Mouse (Mus musculus) lung, embryonic 16.5 days (tissue): ENCODE measurements around the gene Myoz2. TPM values are rescaled to one million over a fixed set of nuclear protein-coding genes. Genes with fewer than 3 reads are reported as not detected.

Experiments used
- ATAC-seq: fragments of 200-750 bp; cut with Nextera tagmentation; 2 replicates; pipeline ENCODE4 v1.8.0; 2017; ENCODE audit warnings: low read depth, mild to moderate bottlenecking, moderate library complexity
- H3K27ac ChIP-seq: fragments of 300-500 bp; sonication (generic); 2 replicates; pipeline ENCODE4 v1.5.1; 2014; ENCODE audit warnings: mild to moderate bottlenecking, control low read depth, low read length
- H3K27me3 ChIP-seq: fragments of 300-500 bp; sonication (generic); 2 replicates; pipeline ENCODE4 v1.6.1; 2014; ENCODE audit warnings: low read depth, low read length, mixed read lengths; ENCODE audit not compliant: control insufficient read depth, insufficient read depth
- H3K36me3 ChIP-seq: fragments of 300-500 bp; sonication (generic); 2 replicates; pipeline ENCODE4 v1.6.1; 2014; ENCODE audit warnings: low read length; ENCODE audit not compliant: control insufficient read depth, insufficient read depth
- H3K4me1 ChIP-seq: fragments of 300-500 bp; sonication (generic); replicated peaks from 2 replicates; pipeline ENCODE4 v1.6.1; 2014; ENCODE audit warnings: low read length, mixed read lengths; ENCODE audit not compliant: control insufficient read depth, insufficient read depth
- H3K4me2 ChIP-seq: fragments of 300-500 bp; sonication (generic); 2 replicates; pipeline ENCODE4 v1.6.1; 2014; ENCODE audit warnings: low read depth, low read length, control low read depth
- H3K4me3 ChIP-seq: fragments of 300-500 bp; sonication (generic); 2 replicates; pipeline ENCODE4 v1.5.1; 2014; ENCODE audit warnings: mild to moderate bottlenecking, low read length, control low read depth
- H3K9ac ChIP-seq: fragments of 300-500 bp; sonication (generic); 2 replicates; pipeline ENCODE4 v1.6.1; 2014; ENCODE audit warnings: low read length, control low read depth
- H3K9me3 ChIP-seq: fragments of 300-500 bp; sonication (generic); 2 replicates; pipeline ENCODE4 v1.6.1; 2016; ENCODE audit warnings: low read length; ENCODE audit not compliant: control insufficient read depth
- WGBS: fragments of 180-500 bp; shearing (Covaris S2); extraction: QIAGEN DNeasy Blood & Tissue Kit; methylation state at CpG from one replicate; pipeline ENCODE4 v1.1.7; 2014; 5-methylcytosine and 5-hydroxymethylcytosine counted together
- polyA plus RNA-seq: library from polyadenylated mRNA; unstranded; fragments of >200 nt; fragmentation: Nextera tagmentation; extraction: Ambion mirVana; gene quantifications from 2 replicates; pipeline ENCODE4 v1.2.1, GENCODE M21; 2015

Gene Myoz2
- 6.6 and 8.4 TPM in 2 replicates for polyA plus RNA-seq

GRCm38 (mm10) chr3:123034752-123035151, at the start of gene Myoz2:
TSS of gene Myoz2 (minus strand) at chr3:123035015.
- Histone ChIP-seq H3K4me2 (no peak within 1 kb of the TSS), H3K9me3 (no peaks in the 10 kb centered on the region), H3K9ac (no peak within 1 kb of the TSS), H3K4me3 (no peak within 1 kb of the TSS), H3K27me3 (no peaks in the 10 kb centered on the region), H3K27ac (no peak within 1 kb of the TSS), H3K4me1 (no peaks in the 10 kb centered on the region), H3K36me3 (no peaks in the 10 kb centered on the region)
- 85% methylated on average over 7 of the region's 7 CpGs for WGBS
- no peak for ATAC-seq

- Histone ChIP-seq H3K27me3 (no peaks in the 10 kb centered on the region), H3K36me3 (no peaks in the 10 kb centered on the region), H3K9me3 (no peaks in the 10 kb centered on the region), H3K4me1 (0 out of 2 replicates have a peak, but pooled peaks cover 3% of the 10 kb centered on the region), H3K4me3 (no peak overlapping the region), H3K27ac (no peak overlapping the region), H3K4me2 (no peak overlapping the region), H3K9ac (no peak overlapping the region)
- 54% methylated on average over 3 of the region's 3 CpGs for WGBS
- no peak for ATAC-seq
Measured at GRCm38 (mm10) chr3:123081665-123082064, 46.9 kb upstream of the Myoz2 start.

GRCm38 (mm10) chr3:123080943-123081342, 46.1 kb upstream of the Myoz2 start:
- Histone ChIP-seq H3K36me3 (no peaks in the 10 kb centered on the region), H3K9me3 (no peaks in the 10 kb centered on the region), H3K9ac (no peak overlapping the region), H3K4me3 (no peak overlapping the region), H3K4me2 (no peak overlapping the region), H3K27me3 (no peaks in the 10 kb centered on the region), H3K4me1 (0 out of 2 replicates have a peak, but pooled peaks cover 3% of the 10 kb centered on the region), H3K27ac (no peak overlapping the region)
- ATAC-seq, result no peak
- WGBS, result 41% methylated on average over 7 of the region's 7 CpGs

- H3K4me2 ChIP-seq, result no peak overlapping the region
- no peak for ATAC-seq
- no peaks in the 10 kb centered on the region for H3K27me3 ChIP-seq
- H3K27ac ChIP-seq, result no peak overlapping the region
- 64% methylated on average over 19 of the region's 19 CpGs for WGBS
- no peak overlapping the region for H3K4me3 ChIP-seq
- H3K9me3 ChIP-seq, result no peaks in the 10 kb centered on the region
- H3K36me3 ChIP-seq, result no peaks in the 10 kb centered on the region
- no peak overlapping the region for H3K9ac ChIP-seq
- H3K4me1 ChIP-seq, result 0 out of 2 replicates have a peak, but pooled peaks cover 3% of the 10 kb centered on the region
Measured at GRCm38 (mm10) chr3:123080017-123080725, 45.4 kb upstream of the Myoz2 start.

GRCm38 (mm10) chr3:123075759-123076158, 40.9 kb upstream of the Myoz2 start:
- no peaks in the 10 kb centered on the region for H3K36me3 ChIP-seq
- no peak overlapping the region for H3K9ac ChIP-seq
- no peaks in the 10 kb centered on the region for H3K9me3 ChIP-seq
- ATAC-seq, result no peak
- no peak overlapping the region for H3K4me3 ChIP-seq
- no peak overlapping the region for H3K4me2 ChIP-seq
- no peak overlapping the region for H3K27ac ChIP-seq
- 65% methylated on average over 3 of the region's 3 CpGs for WGBS
- no peaks in the 10 kb centered on the region for H3K27me3 ChIP-seq
- 0 out of 2 replicates have a peak, but pooled peaks cover 3% of the 10 kb centered on the region for H3K4me1 ChIP-seq

- no peaks in the 10 kb centered on the region for H3K27me3 ChIP-seq
- no peaks in the 10 kb centered on the region for H3K9me3 ChIP-seq
- H3K36me3 ChIP-seq, result no peaks in the 10 kb centered on the region
- ATAC-seq, result no peak
- no peak overlapping the region for H3K4me3 ChIP-seq
- H3K4me2 ChIP-seq, result no peak overlapping the region
- H3K27ac ChIP-seq, result no peak overlapping the region
- no peaks in the 10 kb centered on the region for H3K4me1 ChIP-seq
- no peak overlapping the region for H3K9ac ChIP-seq
Measured at GRCm38 (mm10) chr3:123075034-123075433, 40.2 kb upstream of the Myoz2 start.

- Histone ChIP-seq H3K4me2 (no peak overlapping the region), H3K4me3 (no peak overlapping the region), H3K27ac (no peak overlapping the region), H3K9me3 (no peaks in the 10 kb centered on the region), H3K9ac (no peak overlapping the region), H3K27me3 (no peaks in the 10 kb centered on the region), H3K4me1 (no peaks in the 10 kb centered on the region), H3K36me3 (no peaks in the 10 kb centered on the region)
- ATAC-seq, result no peak
Measured at GRCm38 (mm10) chr3:123073351-123073750, 38.5 kb upstream of the Myoz2 start.

- Histone ChIP-seq H3K4me3 (no peak overlapping the region), H3K4me1 (no peaks in the 10 kb centered on the region), H3K4me2 (no peak overlapping the region), H3K27ac (no peak overlapping the region), H3K9me3 (no peaks in the 10 kb centered on the region), H3K9ac (no peak overlapping the region), H3K36me3 (no peaks in the 10 kb centered on the region), H3K27me3 (no peaks in the 10 kb centered on the region)
- no CpG with 5 or more reads among the region's 1 CpGs for WGBS
- ATAC-seq, result no peak
Measured at GRCm38 (mm10) chr3:123072472-123072871, 37.7 kb upstream of the Myoz2 start.

- Histone ChIP-seq H3K36me3 (no peaks in the 10 kb centered on the region), H3K27me3 (no peaks in the 10 kb centered on the region), H3K4me2 (no peak overlapping the region), H3K9ac (no peak overlapping the region), H3K27ac (no peak overlapping the region), H3K4me3 (no peak overlapping the region), H3K9me3 (no peaks in the 10 kb centered on the region), H3K4me1 (no peaks in the 10 kb centered on the region; the same call in 1 of the 2 replicates)
- 82% methylated on average over 1 of the region's 1 CpGs for WGBS
- no peak for ATAC-seq
Measured at GRCm38 (mm10) chr3:123070996-123071395, 36.2 kb upstream of the Myoz2 start.
